Mouse (Mus musculus) CH12.LX (cell line): ENCODE data around the gene Spns3. TPM values are rescaled to one million over a fixed set of nuclear protein-coding genes. Genes with fewer than 3 reads are reported as not detected.

Source experiments
- DNase-seq: peaks from one replicate; pipeline ENCODE4 v3.0.0-alpha.2; 2013; ENCODE audit errors: extremely low read depth
- H3K27ac ChIP-seq: 2 replicates; pipeline ENCODE4 v1.5.1; 2012; ENCODE audit warnings: low read depth, mild to moderate bottlenecking, control low read depth, moderate library complexity; ENCODE audit not compliant: insufficient read depth
- H3K27me3 ChIP-seq: replicated peaks from 2 replicates; pipeline ENCODE3; 2012; ENCODE audit warnings: inconsistent platforms
- H3K36me3 ChIP-seq, 2 experiments: replicated peaks in 1 of 2; 2 replicates each; pipeline versions ENCODE3 to v1.6.1; 2012; ENCODE audit warnings: inconsistent platforms in 1 of 2, low read length in 1 of 2, mild to moderate bottlenecking in 1 of 2, mixed read lengths in 1 of 2, moderate library complexity in 1 of 2; ENCODE audit not compliant: control insufficient read depth in 1 of 2, insufficient read depth in 1 of 2
- H3K4me1 ChIP-seq, 2 experiments: 2 replicates each; pipeline ENCODE4 v1.6.1; 2012; ENCODE audit warnings: inconsistent platforms in 1 of 2, moderate library complexity in 1 of 2; ENCODE audit not compliant: insufficient read depth in 2 of 2, control insufficient read depth in 1 of 2
- H3K4me2 ChIP-seq: 2 replicates; pipeline ENCODE4 v1.6.1; 2012; ENCODE audit warnings: low read depth, mild to moderate bottlenecking, control low read depth; ENCODE audit not compliant: poor library complexity, insufficient read depth, severe bottlenecking
- H3K4me3 ChIP-seq, 3 experiments: fragments of 150-350 bp in 1 of 3; sonication (generic) in 1 of 3; replicated peaks in 1 of 3; 2 replicates each; pipeline versions ENCODE3 to v1.5.1; 2011 to 2012; ENCODE audit warnings: low read depth in 2 of 3, low read length in 2 of 3, mild to moderate bottlenecking in 2 of 3, moderate library complexity in 2 of 3, control low read depth in 1 of 3, improper control_type of control experiment in 1 of 3, inconsistent platforms in 1 of 3, mixed read lengths in 1 of 3; ENCODE audit not compliant: poor library complexity in 1 of 3
- H3K79me2 ChIP-seq: replicated peaks from 2 replicates; pipeline ENCODE4 v1.6.1; 2012; ENCODE audit warnings: mild to moderate bottlenecking, moderate library complexity; ENCODE audit not compliant: control insufficient read depth, poor library complexity, insufficient read depth, severe bottlenecking; ENCODE audit errors: extremely low read depth
- H3K9ac ChIP-seq: 2 replicates; pipeline ENCODE4 v1.6.1; 2012; ENCODE audit warnings: low read depth, mild to moderate bottlenecking, control low read depth, moderate library complexity; ENCODE audit not compliant: insufficient read depth
- H3K9me3 ChIP-seq: replicated peaks from 2 replicates; pipeline ENCODE3; 2012; ENCODE audit warnings: low read length, inconsistent platforms, mixed read lengths
- CHD2 ChIP-seq: IDR thresholded peaks from 2 replicates; pipeline ENCODE4 v1.6.1; 2011; ENCODE audit warnings: low read length, improper control_type of control experiment
- E2F4 ChIP-seq: IDR thresholded peaks from 2 replicates; pipeline ENCODE4 v1.6.1; 2011; ENCODE audit warnings: low read depth, low read length, improper control_type of control experiment; ENCODE audit not compliant: insufficient replicate concordance
- EP300 ChIP-seq: IDR thresholded peaks from 2 replicates; pipeline ENCODE4 v1.6.1; 2011; ENCODE audit warnings: low read length, improper control_type of control experiment
- ETS1 ChIP-seq: conservative IDR thresholded peaks from 2 replicates; pipeline ENCODE4 v1.6.1; 2012; ENCODE audit warnings: low read depth, mild to moderate bottlenecking, inconsistent platforms, low read length, improper control_type of control experiment, moderate library complexity
- GABPA ChIP-seq: IDR thresholded peaks from 2 replicates; pipeline ENCODE4 v1.6.1; 2012; ENCODE audit warnings: low read depth, low read length, improper control_type of control experiment, inconsistent platforms; ENCODE audit not compliant: insufficient replicate concordance
- IRF4 ChIP-seq: IDR thresholded peaks from 2 replicates; pipeline ENCODE4 v1.6.1; 2014; ENCODE audit warnings: low read depth, mild to moderate bottlenecking, inconsistent platforms, low read length, improper control_type of control experiment
- MAFK ChIP-seq: IDR thresholded peaks from 2 replicates; pipeline ENCODE4 v1.6.1; 2011; ENCODE audit warnings: low read length, improper control_type of control experiment; ENCODE audit not compliant: insufficient replicate concordance
- MEF2A ChIP-seq: IDR thresholded peaks from 2 replicates; pipeline ENCODE4 v1.6.1; 2014; ENCODE audit warnings: low read depth, mild to moderate bottlenecking, inconsistent platforms, low read length, improper control_type of control experiment, borderline replicate concordance
- MXI1 ChIP-seq: IDR thresholded peaks from 2 replicates; pipeline ENCODE4 v1.6.1; 2011; ENCODE audit warnings: mild to moderate bottlenecking, low read depth, low read length, improper control_type of control experiment
- NRF1 ChIP-seq: IDR thresholded peaks from 2 replicates; pipeline ENCODE4 v1.6.1; 2014; ENCODE audit warnings: low read depth, mild to moderate bottlenecking, inconsistent platforms, low read length, improper control_type of control experiment, moderate library complexity
- PAX5 ChIP-seq: IDR thresholded peaks from 2 replicates; pipeline ENCODE4 v1.6.1; 2012; ENCODE audit warnings: low read length, inconsistent platforms, mixed read lengths
- POLR2A ChIP-seq: IDR thresholded peaks from 2 replicates; pipeline ENCODE4 v1.6.1; 2011; ENCODE audit warnings: low read depth, mild to moderate bottlenecking, improper control_type of control experiment, low read length
- RAD21 ChIP-seq: IDR thresholded peaks from 2 replicates; pipeline ENCODE4 v1.6.1; 2011; ENCODE audit warnings: low read depth, mild to moderate bottlenecking, low read length, improper control_type of control experiment, moderate library complexity
- SIN3A ChIP-seq: IDR thresholded peaks from 2 replicates; pipeline ENCODE4 v1.6.1; 2012; ENCODE audit warnings: low read length, improper control_type of control experiment, inconsistent platforms
- TCF12 ChIP-seq: IDR thresholded peaks from 2 replicates; pipeline ENCODE4 v1.6.1; 2014; ENCODE audit warnings: low read depth, mild to moderate bottlenecking, inconsistent platforms, low read length, improper control_type of control experiment
- USF2 ChIP-seq: conservative IDR thresholded peaks from 2 replicates; pipeline ENCODE4 v1.6.1; 2011; ENCODE audit warnings: low read depth, low read length, improper control_type of control experiment
- dilution Hi-C: fragments of 300-500 bp; cut with MboI; formaldehyde crosslinking; loops from 2 replicates; pipeline ENCODE4 v1.14.3; 2020; ENCODE audit warnings: low sequenced_read_pairs; ENCODE audit not compliant: extremely low pct_unique_long_range_greater_than_20kb, extremely low pct_ligation_motif_present
- in situ Hi-C: fragments of 300-500 bp; cut with MboI; formaldehyde crosslinking; loops from 3 replicates; pipeline ENCODE4 v1.14.3; 2019; ENCODE audit warnings: low sequenced_read_pairs, low pct_ligation_motif_present, low pct_unique_long_range_greater_than_20kb, mixed read lengths
- polyA plus RNA-seq: library from polyadenylated mRNA; unstranded; fragments of >175 nt; gene quantifications from 2 replicates; pipeline ENCODE4 v1.2.1, GENCODE M21; 2012; ENCODE audit warnings: low read depth; ENCODE audit not compliant: insufficient read length
- total RNA-seq, 2 experiments: library from RNA; depleted of rRNA; stranded (reverse); fragments of 300-350 nt in 1 of 2; fragments of >200 nt in 1 of 2; gene quantifications; 2 replicates each; pipeline ENCODE4 v1.2.3; 2012 to 2014

The Spns3 gene
- total and polyA plus RNA-seq, 3 experiments: 0.21 to 1.8 (median 1.0) TPM

DNA sequence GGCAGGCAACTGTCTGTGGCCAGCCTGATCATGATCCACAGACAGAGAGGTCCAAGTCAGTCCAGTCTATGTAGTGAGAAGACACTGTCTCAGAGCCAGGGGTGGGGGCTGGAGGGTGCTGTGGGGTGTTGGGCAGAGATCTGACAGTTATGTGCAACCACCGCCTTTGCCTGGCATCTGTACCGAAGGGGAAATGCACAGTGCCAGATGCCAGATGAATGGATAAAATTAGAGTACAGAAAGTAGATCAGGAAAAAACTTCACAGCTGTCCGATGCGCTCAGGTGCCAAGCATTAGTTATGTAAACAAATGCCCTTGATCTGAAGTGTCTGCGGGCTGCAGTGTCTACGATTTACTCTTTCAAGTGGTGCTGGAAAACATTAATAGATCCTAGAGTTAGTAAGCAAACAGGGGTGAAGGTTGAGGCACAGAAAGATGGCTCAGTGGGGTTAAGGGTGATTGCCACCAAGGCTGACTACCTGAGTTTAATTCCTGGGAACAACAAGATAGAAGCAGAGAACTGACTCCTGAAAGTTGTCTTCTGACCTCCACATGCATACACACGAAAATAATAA, 1.3 kb upstream of the Spns3 start:
- H3K4me1 ChIP-seq: peaks cover 24 to 50% of the 10 kb centered on the region in 2 experiments

DNA sequence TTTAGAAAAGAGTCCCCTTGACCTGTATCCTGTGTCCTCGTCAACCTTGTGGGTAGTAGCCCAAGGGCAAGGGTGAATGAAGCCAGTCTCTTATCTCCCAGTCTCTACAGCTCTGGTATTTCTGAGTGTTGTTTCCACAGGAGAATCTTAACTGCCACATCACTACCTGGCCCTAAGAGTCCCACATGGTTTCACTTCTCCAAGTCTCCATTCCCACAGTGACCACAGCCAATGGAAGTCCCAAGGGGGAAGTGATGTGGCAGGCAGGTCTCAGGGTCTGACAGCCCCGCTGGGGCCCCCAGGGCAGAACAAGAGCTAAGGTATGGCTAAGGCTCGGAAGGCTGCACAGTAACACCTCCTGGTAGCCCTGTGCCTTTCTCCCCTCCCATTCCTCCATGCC, 3.1 kb downstream of the Spns3 start:
- H3K27me3 ChIP-seq: no peaks in the 10 kb centered on the region
- H3K36me3 ChIP-seq: no peaks in the 10 kb centered on the region
- dilution Hi-C loops (no loop called here), in situ Hi-C loops (loop anchor here (25.0 kb wide), 1 partner anchor 335 kb away; the partner anchor contains the start of genes 4933427D14Rik, Gm43951, Med31 and Txndc17)
- no peak overlapping the region for H3K4me2 ChIP-seq
- H3K4me3 ChIP-seq: no peak overlapping the region
- H3K9me3 ChIP-seq: no peaks in the 10 kb centered on the region
- no peak overlapping the region for H3K27ac ChIP-seq
- H3K9ac ChIP-seq: no peak overlapping the region
- H3K4me1 ChIP-seq: peaks cover 22 to 49% of the 10 kb centered on the region in 2 experiments
- TF ChIP-seq ETS1 (peak; percentile 66), MEF2A (peak; percentile 54; the same call in 1 of the 2 replicates), POLR2A (no peak), PAX5 (no peak), TCF12 (peak; percentile 70; the same call in 1 of the 2 replicates), NRF1 (no peak), EP300 (peak; percentile 86), CHD2 (peak; percentile 41), MAFK (0 out of 2 replicates have a peak, but pooled peaks have one; percentile 53), IRF4 (peak; percentile 90), SIN3A (0 out of 2 replicates have a peak, but pooled peaks have one; percentile 50)
- no peaks in the 10 kb centered on the region for H3K79me2 ChIP-seq
- DNase-seq: peak; percentile 60

More for the DNA sequence above, 1.3 kb upstream of the Spns3 start:
- dilution Hi-C loops (no loop called here), in situ Hi-C loops (no loop called here)
- TF ChIP-seq RAD21 (no peak), USF2 (no peak), GABPA (no peak), MXI1 (no peak), E2F4 (no peak), PAX5 (no peak)
- no peaks in the 10 kb centered on the region for H3K36me3 ChIP-seq
- no peak overlapping the region for H3K4me2 ChIP-seq
- H3K27me3 ChIP-seq: no peaks in the 10 kb centered on the region
- no peaks in the 10 kb centered on the region for H3K9me3 ChIP-seq
- no peak overlapping the region for H3K9ac ChIP-seq
- no peak overlapping the region for H3K4me3 ChIP-seq
- no peaks in the 10 kb centered on the region for H3K79me2 ChIP-seq
- no peak overlapping the region for H3K27ac ChIP-seq
- no peak for DNase-seq
